Mouse (Mus musculus): ENCODE data around the gene Stk4.

Gene Stk4

GRCm38 (mm10) chr2:164128576-164129411 is 58.7 kb downstream of the Stk4 start:
- DNase-seq, result no peak

- DNase-seq, result no peak
Observed at GRCm38 (mm10) chr2:164131586-164131985, 61.5 kb downstream of the Stk4 start.

GRCm38 (mm10) chr2:164134563-164134962 is 64.4 kb downstream of the Stk4 start:
- DNase-seq, result no peak

GRCm38 (mm10) chr2:164135367-164135766 is 65.2 kb downstream of the Stk4 start:
- DNase-seq, result no peak

- no peak for DNase-seq
Observed at GRCm38 (mm10) chr2:164136393-164136792, 66.3 kb downstream of the Stk4 start.

- no peak for DNase-seq
Observed at GRCm38 (mm10) chr2:164137754-164138153, 67.6 kb downstream of the Stk4 start.

GRCm38 (mm10) chr2:164142021-164142420 is 71.9 kb downstream of the Stk4 start:
- no peak for DNase-seq

- no peak for DNase-seq
Observed at GRCm38 (mm10) chr2:164144025-164144424, 73.9 kb downstream of the Stk4 start.

GRCm38 (mm10) chr2:164144541-164144940 is 74.4 kb downstream of the Stk4 start:
- no peak for DNase-seq

GRCm38 (mm10) chr2:164146556-164146955 is 76.4 kb downstream of the Stk4 start:
- no peak for DNase-seq

GRCm38 (mm10) chr2:164150086-164150760 is 80.1 kb downstream of the Stk4 start:
- no peak for DNase-seq

GRCm38 (mm10) chr2:164152341-164152740 is 82.2 kb downstream of the Stk4 start:
- no peak for DNase-seq

- DNase-seq, result no peak
Observed at GRCm38 (mm10) chr2:164154007-164154406, 83.9 kb downstream of the Stk4 start.

- no peak for DNase-seq
Observed at GRCm38 (mm10) chr2:164156158-164156557, 86.0 kb downstream of the Stk4 start.

- DNase-seq, result no peak
Observed at GRCm38 (mm10) chr2:164158838-164159237, 88.7 kb downstream of the Stk4 start.

- DNase-seq, result no peak
Observed at GRCm38 (mm10) chr2:164161515-164162055, 91.5 kb downstream of the Stk4 start.

- DNase-seq, result no peak
Observed at GRCm38 (mm10) chr2:164164941-164165340, 94.8 kb downstream of the Stk4 start.

- peak; percentile 25 for DNase-seq
Observed at GRCm38 (mm10) chr2:164167752-164168570, 97.8 kb downstream of the Stk4 start.

- peak; percentile 54 for DNase-seq
Observed at GRCm38 (mm10) chr2:164168571-164168946, 98.4 kb downstream of the Stk4 start.

GRCm38 (mm10) chr2:164170326-164170725 is 100.2 kb downstream of the Stk4 start:
- no peak for DNase-seq

- peak; percentile 26 for DNase-seq
Observed at GRCm38 (mm10) chr2:164170902-164171301, 100.8 kb downstream of the Stk4 start, which contains the start of gene Kcns1. Gene Kcns1 (minus strand): TSS chr2:164171113.

GRCm38 (mm10) chr2:164173394-164173793 is 103.3 kb downstream of the Stk4 start:
- no peak for DNase-seq

Data from thymus, postnatal 4 days (tissue).